Mouse (Mus musculus) midbrain, embryonic 16.5 days (tissue): Measurements from ENCODE around the gene Arvcf. TPM values are rescaled to one million over a fixed set of nuclear protein-coding genes. Genes with fewer than 3 reads are reported as not detected.

Source experiments
- ATAC-seq: fragments of 200-750 bp; cut with Nextera tagmentation; 2 replicates; pipeline ENCODE4 v1.8.0; 2017; ENCODE audit warnings: moderate TSS enrichment
- H3K27ac ChIP-seq: fragments of 300-500 bp; sonication (generic); 2 replicates; pipeline ENCODE4 v1.5.1; 2014; ENCODE audit warnings: mild to moderate bottlenecking, low read length, mixed read lengths
- H3K27me3 ChIP-seq: fragments of 300-500 bp; sonication (generic); 2 replicates; pipeline ENCODE4 v1.6.1; 2014; ENCODE audit warnings: low read depth, low read length, mixed read lengths; ENCODE audit not compliant: control insufficient read depth, insufficient read depth
- H3K36me3 ChIP-seq: fragments of 300-500 bp; sonication (generic); 2 replicates; pipeline ENCODE4 v1.6.1; 2014; ENCODE audit warnings: mild to moderate bottlenecking, low read length, moderate library complexity, mixed read lengths; ENCODE audit not compliant: control insufficient read depth, insufficient read depth
- H3K4me1 ChIP-seq: fragments of 300-500 bp; sonication (generic); 2 replicates; pipeline ENCODE4 v1.6.1; 2014; ENCODE audit warnings: mild to moderate bottlenecking, low read length, mixed read lengths; ENCODE audit not compliant: control insufficient read depth, insufficient read depth
- H3K4me2 ChIP-seq: fragments of 300-500 bp; sonication (generic); 2 replicates; pipeline ENCODE4 v1.6.1; 2014; ENCODE audit warnings: mild to moderate bottlenecking, low read length, mixed read lengths
- H3K4me3 ChIP-seq: fragments of 300-500 bp; sonication (generic); 2 replicates; pipeline ENCODE4 v1.5.1; 2014; ENCODE audit warnings: low read depth, mild to moderate bottlenecking, low read length, moderate library complexity, mixed read lengths
- H3K9ac ChIP-seq: fragments of 300-500 bp; sonication (generic); 2 replicates; pipeline ENCODE4 v1.6.1; 2014; ENCODE audit warnings: low read depth, low read length, mixed read lengths
- H3K9me3 ChIP-seq: fragments of 300-500 bp; sonication (generic); replicated peaks from 2 replicates; pipeline ENCODE4 v1.6.1; 2014; ENCODE audit warnings: mild to moderate bottlenecking, low read length, mixed read lengths; ENCODE audit not compliant: control insufficient read depth, poor library complexity, severe bottlenecking
- WGBS: fragments of 180-500 bp; shearing (Covaris S2); extraction: QIAGEN DNeasy Blood & Tissue Kit; methylation state at CpG from one replicate; pipeline ENCODE4 v1.1.7; 2014; 5-methylcytosine and 5-hydroxymethylcytosine counted together
- polyA plus RNA-seq: library from polyadenylated mRNA; unstranded; fragments of >200 nt; fragmentation: Nextera tagmentation; extraction: Ambion mirVana; gene quantifications from 2 replicates; pipeline ENCODE4 v1.2.1, GENCODE M21; 2015

The Arvcf gene
- polyA plus RNA-seq, 1 experiment from 2014 or later, result 80.2 TPM

DNA sequence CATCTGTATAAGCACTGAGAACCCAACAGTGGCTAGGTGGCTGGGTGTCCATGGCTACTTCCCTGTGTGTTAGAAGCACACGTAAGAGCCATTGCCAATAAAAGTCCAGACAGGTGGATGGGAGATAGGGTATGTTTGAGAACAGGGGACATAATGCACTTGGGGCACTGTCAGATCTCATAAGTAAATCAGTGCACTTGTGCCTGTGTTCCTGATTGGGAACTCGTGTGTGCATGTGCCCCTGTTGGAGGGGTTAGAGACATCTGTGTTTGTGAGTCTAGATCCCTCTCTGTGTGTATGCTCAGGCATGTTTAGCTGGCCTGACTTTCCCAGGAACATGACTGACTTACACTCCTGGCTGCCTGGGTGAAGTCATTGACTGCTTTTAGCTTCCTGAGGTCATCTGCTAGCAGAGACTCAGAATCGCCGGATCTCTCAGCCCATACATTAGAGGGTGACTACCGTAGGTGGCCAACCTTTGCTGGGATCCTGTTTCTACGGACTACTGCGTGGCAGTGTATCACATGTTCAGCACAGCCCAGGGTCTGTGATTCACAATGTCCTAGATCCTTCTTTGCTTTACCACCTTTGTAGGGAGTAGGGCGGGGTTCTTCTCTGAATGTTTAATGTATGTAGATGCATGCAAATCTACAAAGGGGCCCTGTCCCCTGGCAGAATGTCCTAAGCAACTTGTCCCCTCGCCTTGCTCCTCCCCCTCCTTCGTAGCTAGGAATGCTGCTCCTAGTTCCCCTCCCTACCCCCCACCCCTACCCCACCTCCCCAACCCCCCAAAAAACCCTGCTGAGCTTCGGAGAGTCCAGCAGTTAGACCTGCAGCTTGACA, 47.0 kb downstream of the Arvcf start:
- H3K27ac ChIP-seq, result peak overlapping the region; percentile 23
- H3K4me2 ChIP-seq, result peak overlapping the region; percentile 21
- peaks cover 31% of the 10 kb centered on the region for H3K36me3 ChIP-seq
- ATAC-seq, result no peak
- peaks cover 32% of the 10 kb centered on the region for H3K4me1 ChIP-seq
- WGBS, result 11% methylated on average over 11 of the region's 11 CpGs
- no peak overlapping the region for H3K4me3 ChIP-seq
- H3K27me3 ChIP-seq, result no peaks in the 10 kb centered on the region
- no peaks in the 10 kb centered on the region for H3K9me3 ChIP-seq
- peak overlapping the region; percentile 1; the same call in 1 of the 2 replicates for H3K9ac ChIP-seq

DNA sequence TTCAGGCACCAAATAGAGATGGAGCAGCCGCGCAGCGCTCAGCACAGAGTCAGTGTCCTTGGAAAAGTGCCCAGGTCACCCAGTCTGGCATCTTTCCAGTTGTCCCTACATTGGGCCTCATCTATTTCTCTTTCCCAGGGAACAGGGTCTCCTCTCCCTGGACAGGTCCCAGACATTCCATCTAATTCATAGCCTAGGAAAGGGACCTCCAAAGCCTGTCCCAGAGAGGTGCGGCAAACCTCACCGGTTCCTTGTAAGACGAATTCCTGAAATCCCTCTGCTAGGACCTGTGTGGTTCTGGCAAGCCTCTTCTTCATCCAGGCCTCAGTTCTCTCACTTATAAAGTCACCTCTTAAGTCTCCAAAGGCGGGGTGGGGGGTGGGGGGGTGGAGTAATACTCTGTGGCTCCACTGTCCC, 47.6 kb downstream of the Arvcf start:
- Histone ChIP-seq H3K36me3 (peaks cover 31% of the 10 kb centered on the region), H3K4me1 (peaks cover 37% of the 10 kb centered on the region), H3K27me3 (no peaks in the 10 kb centered on the region), H3K9me3 (no peaks in the 10 kb centered on the region), H3K4me2 (peak overlapping the region; percentile 21), H3K4me3 (no peak overlapping the region), H3K27ac (peak overlapping the region; percentile 23), H3K9ac (peak overlapping the region; percentile 11; the same call in 1 of the 2 replicates)
- ATAC-seq, result no peak
- 12% methylated on average over 6 of the region's 7 CpGs for WGBS

DNA sequence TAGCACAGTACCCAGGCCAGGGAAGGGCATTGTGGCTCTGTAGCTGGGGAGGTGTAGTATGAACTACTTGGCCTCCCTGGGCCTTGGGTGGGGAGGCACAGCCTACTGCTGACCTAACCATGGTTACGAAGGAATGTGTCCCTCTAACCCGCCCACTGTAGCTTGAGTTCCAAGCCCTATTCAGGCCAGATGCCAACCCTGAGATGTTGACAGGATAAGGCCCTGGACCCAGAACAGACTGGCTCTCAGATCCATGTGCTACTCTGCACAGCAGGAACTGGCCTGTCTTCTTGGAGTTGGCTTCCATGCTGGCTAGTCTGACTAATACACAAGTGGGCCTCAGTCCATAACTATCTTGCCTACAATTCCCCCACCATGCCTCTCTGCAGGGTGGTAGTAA, 48.2 kb downstream of the Arvcf start:
- H3K9ac ChIP-seq, result peak overlapping the region; percentile 11; the same call in 1 of the 2 replicates
- H3K4me3 ChIP-seq, result no peak overlapping the region
- peaks cover 43% of the 10 kb centered on the region for H3K4me1 ChIP-seq
- H3K27ac ChIP-seq, result peak overlapping the region; percentile 50
- no peak for ATAC-seq
- H3K4me2 ChIP-seq, result peak overlapping the region; percentile 21; the same call in 1 of the 2 replicates
- H3K27me3 ChIP-seq, result no peaks in the 10 kb centered on the region
- H3K9me3 ChIP-seq, result no peaks in the 10 kb centered on the region
- peaks cover 31% of the 10 kb centered on the region for H3K36me3 ChIP-seq
- 50% methylated on average over 2 of the region's 2 CpGs for WGBS

DNA sequence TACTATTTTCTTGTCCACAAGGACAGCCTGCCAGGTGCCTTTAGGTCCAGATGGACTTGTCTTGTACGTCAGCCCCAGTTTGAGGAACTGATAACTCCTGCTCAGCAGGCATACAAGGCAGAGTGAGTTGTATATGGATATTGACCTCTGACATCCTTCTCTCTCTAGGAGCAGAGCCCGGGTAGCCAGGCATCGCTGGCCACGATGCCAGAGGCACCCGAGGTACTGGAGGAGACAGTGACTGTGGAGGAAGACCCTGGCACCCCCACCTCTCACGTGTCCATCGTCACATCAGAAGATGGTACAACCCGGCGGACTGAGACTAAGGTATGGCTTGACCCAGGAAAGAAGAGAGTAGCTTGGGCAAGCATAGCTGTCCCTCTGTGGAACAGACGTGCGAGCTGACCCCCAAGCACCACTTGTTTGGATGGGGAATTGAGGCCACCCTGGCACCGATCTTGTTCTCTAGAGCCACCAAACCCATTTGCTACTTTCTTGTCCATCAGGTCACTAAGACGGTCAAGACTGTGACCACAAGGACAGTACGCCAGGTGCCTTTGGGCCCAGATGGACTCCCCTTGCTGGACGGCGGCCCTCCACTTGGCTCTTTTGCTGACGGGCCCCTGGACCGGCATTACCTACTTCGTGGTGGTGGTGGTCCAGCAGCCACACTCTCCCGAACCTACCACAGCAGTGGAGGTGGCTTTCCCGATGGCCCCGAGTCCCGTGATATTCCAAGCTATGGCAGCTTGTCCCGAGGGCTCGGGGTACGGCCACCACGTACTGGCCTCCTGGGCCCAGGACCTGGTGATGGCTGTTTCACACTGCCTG, 49.0 kb downstream of the Arvcf start:
- Histone ChIP-seq H3K27me3 (no peaks in the 10 kb centered on the region), H3K4me3 (no peak overlapping the region), H3K4me2 (no peak overlapping the region), H3K9ac (no peak overlapping the region), H3K36me3 (peaks cover 33% of the 10 kb centered on the region), H3K4me1 (peaks cover 48% of the 10 kb centered on the region), H3K27ac (0 out of 2 replicates have a peak overlapping the region, but pooled peaks have one; percentile 50), H3K9me3 (no peaks in the 10 kb centered on the region)
- WGBS, result 95% methylated on average over 27 of the region's 27 CpGs
- no peak for ATAC-seq

DNA sequence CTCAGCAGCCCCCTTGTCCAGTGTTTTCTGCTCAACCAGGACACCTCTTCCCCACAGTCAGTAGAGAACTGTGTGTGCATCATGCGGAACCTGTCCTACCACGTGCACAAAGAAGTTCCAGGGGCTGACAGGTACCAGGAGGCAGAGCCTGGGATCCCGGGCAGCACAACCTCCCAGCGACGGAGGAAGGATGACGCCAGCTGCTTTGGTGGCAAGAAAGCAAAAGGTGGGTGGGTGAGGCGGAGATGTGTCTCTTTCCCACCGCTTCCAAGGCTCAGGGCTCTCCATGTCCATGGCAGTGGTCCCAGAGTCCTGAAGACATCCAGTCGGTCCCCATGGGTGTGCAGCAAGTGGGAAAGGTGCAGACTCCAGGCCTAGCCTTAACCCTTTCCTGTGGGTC, 52.0 kb downstream of the Arvcf start:
- Histone ChIP-seq H3K9me3 (no peaks in the 10 kb centered on the region), H3K9ac (peak overlapping the region; percentile 16; the same call in 1 of the 2 replicates), H3K27ac (peak overlapping the region; percentile 65), H3K4me1 (peaks cover 30% of the 10 kb centered on the region), H3K36me3 (peaks cover 58% of the 10 kb centered on the region), H3K4me2 (no peak overlapping the region), H3K4me3 (no peak overlapping the region), H3K27me3 (no peaks in the 10 kb centered on the region)
- WGBS, result 44% methylated on average over 9 of the region's 9 CpGs
- no peak for ATAC-seq

DNA sequence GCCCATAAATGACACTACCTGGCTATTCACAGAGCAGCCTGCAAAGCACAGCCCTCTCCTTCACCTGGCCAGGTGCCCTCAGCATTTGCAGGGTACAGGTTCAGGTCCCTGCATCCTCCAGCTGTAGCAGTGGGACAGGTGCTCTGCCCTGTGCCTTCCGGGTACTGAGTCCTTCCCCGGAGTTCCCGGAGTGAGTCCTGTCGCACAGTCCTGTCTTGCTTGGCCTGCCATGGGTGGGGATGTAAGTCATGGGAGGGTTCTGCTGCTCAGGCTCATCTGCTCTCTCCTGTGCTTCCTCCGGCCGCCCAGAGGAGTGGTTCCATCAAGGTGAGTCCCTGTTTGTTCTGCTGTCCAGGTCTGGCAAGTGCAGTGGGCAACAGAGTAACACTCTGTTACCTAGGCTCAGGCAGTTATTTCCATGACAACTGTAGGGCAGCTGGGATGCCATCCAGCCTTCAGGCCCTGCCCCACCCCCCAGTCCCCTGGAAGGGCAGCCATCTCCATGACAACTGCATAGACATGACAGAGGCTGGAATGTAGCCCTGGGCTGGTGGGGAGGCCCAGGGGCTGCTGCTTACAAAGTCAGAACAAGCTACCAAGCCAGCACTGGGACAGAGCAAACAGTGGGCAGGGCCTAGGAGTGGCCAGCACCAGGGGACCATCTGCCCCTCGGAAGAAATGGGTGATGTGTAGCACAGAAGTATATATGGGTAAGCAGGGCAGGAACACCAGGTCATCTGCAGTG, 52.7 kb downstream of the Arvcf start:
- Histone ChIP-seq H3K27me3 (no peaks in the 10 kb centered on the region), H3K36me3 (peaks cover 64% of the 10 kb centered on the region), H3K9me3 (no peaks in the 10 kb centered on the region), H3K4me2 (no peak overlapping the region), H3K9ac (peak overlapping the region; percentile 16; the same call in 1 of the 2 replicates), H3K4me1 (peaks cover 24% of the 10 kb centered on the region), H3K4me3 (no peak overlapping the region), H3K27ac (peak overlapping the region; percentile 65)
- 15% methylated on average over 7 of the region's 7 CpGs for WGBS
- peak; percentile 74 for ATAC-seq

DNA sequence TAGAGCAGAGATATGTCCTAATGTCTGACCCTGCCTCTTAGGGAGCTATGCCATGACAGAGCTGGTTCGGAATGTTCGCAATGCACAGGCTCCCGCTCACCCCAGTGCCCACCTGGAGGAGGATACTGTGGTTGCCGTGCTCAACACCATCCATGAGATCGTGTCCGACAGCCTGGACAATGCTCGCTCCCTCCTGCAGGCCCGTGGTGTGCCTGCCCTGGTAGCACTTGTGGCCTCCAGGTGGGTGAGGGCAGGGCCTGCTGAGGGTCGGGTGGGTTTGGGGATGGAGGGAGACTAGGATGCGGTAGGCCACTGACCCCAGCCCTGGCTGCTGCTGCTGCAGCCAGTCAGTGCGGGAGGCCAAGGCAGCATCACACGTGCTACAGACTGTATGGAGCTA, 55.3 kb downstream of the Arvcf start:
- 93% methylated on average over 12 of the region's 12 CpGs for WGBS
- H3K4me2 ChIP-seq, result no peak overlapping the region

DNA sequence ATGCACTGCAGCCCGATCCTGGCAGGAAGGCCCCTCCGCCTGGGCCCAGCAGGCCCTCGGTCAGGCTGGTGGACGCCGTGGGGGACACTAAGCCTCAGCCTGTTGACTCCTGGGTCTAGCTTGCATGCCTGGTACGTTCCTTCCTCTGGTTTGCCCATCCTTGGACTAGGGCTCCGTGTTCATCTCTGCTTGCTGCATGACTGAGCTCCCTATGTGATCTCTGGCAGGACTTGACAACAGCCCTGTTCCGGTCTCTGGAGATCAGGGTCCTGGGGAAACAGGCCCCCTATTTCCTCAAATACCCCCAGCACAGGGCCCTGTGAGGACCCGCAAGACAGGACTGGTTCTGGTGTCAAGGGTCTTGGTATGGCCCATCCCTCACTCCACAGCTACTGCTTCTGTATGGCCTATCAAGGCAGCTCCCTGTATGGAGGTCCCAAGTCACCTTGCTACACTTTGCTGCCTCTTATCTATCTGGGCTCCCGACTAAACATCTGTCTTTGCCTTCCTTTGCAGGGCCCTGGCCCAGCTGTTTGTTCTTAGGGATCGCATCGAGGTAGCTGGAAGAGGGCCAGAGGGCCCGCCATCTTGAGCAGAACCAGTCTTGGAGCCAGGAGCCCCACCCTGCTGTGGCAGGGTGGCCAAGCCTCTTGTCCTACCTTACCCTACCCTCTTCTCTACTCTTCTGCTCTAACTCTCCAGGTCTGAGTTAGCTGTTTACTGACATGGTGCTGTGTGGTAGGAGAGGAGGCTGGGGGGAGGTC, 57.3 kb downstream of the Arvcf start:
- WGBS, result 87% methylated on average over 13 of the region's 13 CpGs
- peaks cover 14% of the 10 kb centered on the region for H3K4me1 ChIP-seq
- 0 out of 2 replicates have a peak overlapping the region, but pooled peaks have one; percentile 13 for H3K27ac ChIP-seq
- ATAC-seq, result no peak
- no peak overlapping the region for H3K4me2 ChIP-seq
- no peaks in the 10 kb centered on the region for H3K9me3 ChIP-seq
- H3K36me3 ChIP-seq, result peaks cover 38% of the 10 kb centered on the region
- 0 out of 2 replicates have a peak overlapping the region, but pooled peaks have one; percentile 7 for H3K9ac ChIP-seq
- no peaks in the 10 kb centered on the region for H3K27me3 ChIP-seq
- no peak overlapping the region for H3K4me3 ChIP-seq

More for the DNA sequence above, 55.3 kb downstream of the Arvcf start:
- H3K9ac ChIP-seq, result no peak overlapping the region
- H3K27ac ChIP-seq, result no peak overlapping the region
- no peak for ATAC-seq
- H3K27me3 ChIP-seq, result no peaks in the 10 kb centered on the region
- no peaks in the 10 kb centered on the region for H3K9me3 ChIP-seq
- H3K4me1 ChIP-seq, result peaks cover 18% of the 10 kb centered on the region
- H3K36me3 ChIP-seq, result peaks cover 52% of the 10 kb centered on the region
- H3K4me3 ChIP-seq, result no peak overlapping the region
